Mouse (Mus musculus): ENCODE measurements around the gene Zcchc24.

DNA sequence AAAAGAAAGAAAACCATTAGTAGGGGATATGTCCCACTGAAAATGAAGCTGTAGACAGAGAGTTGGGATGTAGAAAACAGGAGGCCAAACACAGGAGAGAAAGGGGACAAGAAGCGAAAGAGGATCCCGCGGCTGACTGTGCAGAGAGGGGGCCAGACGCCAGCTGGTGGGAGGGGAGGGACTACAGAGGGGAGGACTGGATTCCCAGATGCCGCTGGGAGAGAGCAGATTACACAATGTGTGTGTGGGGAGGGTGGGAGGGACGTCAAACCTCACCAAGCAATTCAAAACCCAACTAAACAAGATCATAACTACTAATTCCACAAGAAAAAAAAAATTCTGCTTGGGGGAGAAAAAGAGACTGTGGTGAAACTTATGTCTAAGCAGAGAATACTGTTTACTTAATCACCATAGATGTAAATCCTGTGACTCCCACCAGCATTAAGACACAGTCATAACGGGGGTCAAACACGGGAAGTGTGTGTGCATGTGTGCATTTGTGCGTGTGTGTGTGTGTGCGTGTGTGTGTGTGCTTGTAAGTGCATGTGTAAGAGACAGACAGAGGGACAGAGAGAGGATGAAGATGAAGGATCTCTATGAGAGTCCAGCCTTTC, 26.8 kb upstream of the Zcchc24 start:
- TF ChIP-seq TCF12 (IDR thresholded peaks at IDR 0.05; ENCODE audit: insufficient read depth, poor library complexity, severe bottlenecking): no peak
- TF ChIP-seq E2F4 (IDR thresholded peaks at IDR 0.05; ENCODE audit: insufficient read depth): no peak
- TF ChIP-seq POLR2A (IDR thresholded peaks at IDR 0.05; ENCODE audit: insufficient read length, low read depth): no peak
- no peak for TF ChIP-seq USF1 (IDR thresholded peaks at IDR 0.05; ENCODE audit: low read depth)
- no peak for TF ChIP-seq POLR2AphosphoS2 (IDR thresholded peaks at IDR 0.05; ENCODE audit: insufficient read length, low read depth)
- TF ChIP-seq CEBPB (IDR thresholded peaks at IDR 0.05; ENCODE audit: insufficient read depth, poor library complexity, severe bottlenecking): peak; percentile 41; the same call in 1 of the 2 replicates
- TF ChIP-seq TCF3 (IDR thresholded peaks at IDR 0.05; ENCODE audit: insufficient read length, low read depth): no peak
